Mouse (Mus musculus): Measurements from ENCODE around the gene Dram2. TPM values are rescaled to one million over a fixed set of nuclear protein-coding genes. Genes with fewer than 3 reads are reported as not detected.

Gene Dram2
- polyA plus RNA-seq (2014; fragmentation: Nextera tagmentation; extraction: Ambion mirVana) = 52.2 and 55.0 TPM in 2 replicates

- no peaks in the 10 kb centered on the region for H3K9me3 ChIP-seq (ENCODE audit: control insufficient read depth, low read length)
- peak within 1 kb of the TSS; percentile 81 for H3K9ac ChIP-seq (ENCODE audit: low read length)
- peak within 1 kb of the TSS; percentile 55 for H3K4me2 ChIP-seq
- H3K4me3 ChIP-seq (ENCODE audit: low read depth, low read length) = peak within 1 kb of the TSS; percentile 62
- ATAC-seq (ENCODE audit: low FRiP score) (peak; percentile 97), DNase-seq (ENCODE audit: low spot score, missing footprints) (peak; percentile 99)
- WGBS = under 1% methylated on average over 61 of the region's 63 CpGs
- peaks cover 5% of the 10 kb centered on the region; the same call in 1 of the 2 replicates for H3K4me1 ChIP-seq (ENCODE audit: control insufficient read depth, insufficient read depth, low read length)
- H3K36me3 ChIP-seq (ENCODE audit: control insufficient read depth, insufficient read depth, low read length) = no peaks in the 10 kb centered on the region
- peak within 1 kb of the TSS; percentile 62 for H3K27ac ChIP-seq (ENCODE audit: low read depth, low read length)
- H3K27me3 ChIP-seq (ENCODE audit: control insufficient read depth, insufficient read depth, low read length) = no peaks in the 10 kb centered on the region
These were observed at the start of gene Dram2, which contains the start of gene Cept1 for GRCm38 (mm10) chr3:106547171-106547923. Dram2 (plus strand) TSS chr3:106547798. Cept1 (minus strand) TSS chr3:106547802.

DNA sequence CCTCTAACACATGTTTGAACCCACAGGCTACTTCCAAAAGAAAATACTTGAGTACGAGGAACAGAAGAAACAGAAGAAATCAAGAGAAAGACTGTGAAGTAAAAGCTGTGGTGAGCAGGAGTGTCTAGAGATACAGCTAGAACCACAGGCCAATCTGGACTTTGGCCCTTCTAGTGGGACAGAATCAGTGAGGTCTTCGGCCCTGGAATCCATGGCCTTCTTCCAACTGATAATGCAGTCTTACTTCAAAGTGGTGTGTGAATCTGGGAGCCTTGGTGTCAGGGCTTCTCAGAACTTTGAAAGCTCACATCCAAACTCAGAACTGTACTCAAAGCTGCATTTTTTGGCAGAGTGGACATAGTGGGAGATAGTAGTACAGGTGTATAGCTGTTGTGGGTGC is 47.1 kb upstream of the Dram2 start:
- no peaks in the 10 kb centered on the region for H3K36me3 ChIP-seq (ENCODE audit: control insufficient read depth, insufficient read depth, low read length)
- H3K4me1 ChIP-seq (ENCODE audit: control insufficient read depth, insufficient read depth, low read length) = no peaks in the 10 kb centered on the region
- no peak overlapping the region for H3K27ac ChIP-seq (ENCODE audit: low read depth, low read length)
- DNase-seq (ENCODE audit: low spot score, missing footprints) (no peak), ATAC-seq (ENCODE audit: low FRiP score) (no peak)
- H3K27me3 ChIP-seq (ENCODE audit: control insufficient read depth, insufficient read depth, low read length) = no peaks in the 10 kb centered on the region
- H3K4me2 ChIP-seq = no peak overlapping the region
- no peaks in the 10 kb centered on the region for H3K9me3 ChIP-seq (ENCODE audit: control insufficient read depth, low read length)
- 89% methylated on average over 2 of the region's 2 CpGs for WGBS
- H3K4me3 ChIP-seq (ENCODE audit: low read depth, low read length) = no peak overlapping the region
- H3K9ac ChIP-seq (ENCODE audit: low read length) = no peak overlapping the region

GRCm38 (mm10) chr3:106502892-106503291 is 44.7 kb upstream of the Dram2 start:
- Histone ChIP-seq H3K9me3 (ENCODE audit: control insufficient read depth, low read length) (no peaks in the 10 kb centered on the region), H3K27me3 (ENCODE audit: control insufficient read depth, insufficient read depth, low read length) (no peaks in the 10 kb centered on the region), H3K27ac (ENCODE audit: low read depth, low read length) (no peak overlapping the region), H3K9ac (ENCODE audit: low read length) (no peak overlapping the region), H3K4me1 (ENCODE audit: control insufficient read depth, insufficient read depth, low read length) (no peaks in the 10 kb centered on the region), H3K36me3 (ENCODE audit: control insufficient read depth, insufficient read depth, low read length) (no peaks in the 10 kb centered on the region), H3K4me2 (no peak overlapping the region), H3K4me3 (ENCODE audit: low read depth, low read length) (no peak overlapping the region)
- ATAC-seq (ENCODE audit: low FRiP score) (no peak), DNase-seq (ENCODE audit: low spot score, missing footprints) (no peak)
- WGBS = 91% methylated on average over 2 of the region's 2 CpGs

GRCm38 (mm10) chr3:106510669-106511068 is 36.9 kb upstream of the Dram2 start:
- Histone ChIP-seq H3K4me2 (no peak overlapping the region), H3K27ac (ENCODE audit: low read depth, low read length) (no peak overlapping the region), H3K4me1 (ENCODE audit: control insufficient read depth, insufficient read depth, low read length) (no peaks in the 10 kb centered on the region), H3K4me3 (ENCODE audit: low read depth, low read length) (no peak overlapping the region), H3K36me3 (ENCODE audit: control insufficient read depth, insufficient read depth, low read length) (no peaks in the 10 kb centered on the region), H3K9ac (ENCODE audit: low read length) (no peak overlapping the region), H3K27me3 (ENCODE audit: control insufficient read depth, insufficient read depth, low read length) (no peaks in the 10 kb centered on the region), H3K9me3 (ENCODE audit: control insufficient read depth, low read length) (no peaks in the 10 kb centered on the region)
- DNase-seq (ENCODE audit: low spot score, missing footprints) (no peak), ATAC-seq (ENCODE audit: low FRiP score) (no peak)
- 87% methylated on average over 1 of the region's 1 CpGs for WGBS

DNA sequence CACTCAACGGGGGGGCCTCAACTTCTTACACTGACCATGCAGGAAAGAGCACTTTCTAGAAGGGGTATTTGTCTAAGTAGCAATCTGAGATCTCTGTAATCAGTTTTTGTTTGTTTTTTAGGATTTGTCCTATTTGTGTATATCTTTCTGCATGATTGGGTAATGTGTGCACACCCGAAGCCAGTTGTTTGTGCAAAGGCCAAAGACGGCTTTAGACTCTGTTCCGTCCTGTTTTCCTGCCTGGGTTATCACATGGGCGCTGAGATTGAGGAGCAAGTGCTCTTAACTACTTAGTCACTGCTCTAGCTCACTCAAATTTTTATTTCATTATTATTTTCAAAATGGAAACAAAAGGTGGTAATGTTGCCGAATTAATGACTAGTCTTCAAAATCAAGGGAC is 32.6 kb upstream of the Dram2 start:
- DNase-seq (ENCODE audit: low spot score, missing footprints) (no peak), ATAC-seq (ENCODE audit: low FRiP score) (no peak)
- no peaks in the 10 kb centered on the region for H3K9me3 ChIP-seq (ENCODE audit: control insufficient read depth, low read length)
- H3K9ac ChIP-seq (ENCODE audit: low read length) = no peak overlapping the region
- H3K27me3 ChIP-seq (ENCODE audit: control insufficient read depth, insufficient read depth, low read length) = no peaks in the 10 kb centered on the region
- no peaks in the 10 kb centered on the region for H3K36me3 ChIP-seq (ENCODE audit: control insufficient read depth, insufficient read depth, low read length)
- H3K27ac ChIP-seq (ENCODE audit: low read depth, low read length) = no peak overlapping the region
- H3K4me1 ChIP-seq (ENCODE audit: control insufficient read depth, insufficient read depth, low read length) = no peaks in the 10 kb centered on the region
- no peak overlapping the region for H3K4me2 ChIP-seq
- WGBS = 89% methylated on average over 6 of the region's 6 CpGs
- H3K4me3 ChIP-seq (ENCODE audit: low read depth, low read length) = no peak overlapping the region

- ATAC-seq (ENCODE audit: low FRiP score) (no peak), DNase-seq (ENCODE audit: low spot score, missing footprints) (no peak)
- no peaks in the 10 kb centered on the region for H3K27me3 ChIP-seq (ENCODE audit: control insufficient read depth, insufficient read depth, low read length)
- no peaks in the 10 kb centered on the region for H3K9me3 ChIP-seq (ENCODE audit: control insufficient read depth, low read length)
- 97% methylated on average over 1 of the region's 1 CpGs for WGBS
- H3K27ac ChIP-seq (ENCODE audit: low read depth, low read length) = no peak overlapping the region
- no peak overlapping the region for H3K9ac ChIP-seq (ENCODE audit: low read length)
- no peak overlapping the region for H3K4me2 ChIP-seq
- no peak overlapping the region for H3K4me3 ChIP-seq (ENCODE audit: low read depth, low read length)
- H3K4me1 ChIP-seq (ENCODE audit: control insufficient read depth, insufficient read depth, low read length) = no peaks in the 10 kb centered on the region
- H3K36me3 ChIP-seq (ENCODE audit: control insufficient read depth, insufficient read depth, low read length) = no peaks in the 10 kb centered on the region
These were observed 24.9 kb upstream of the Dram2 start for GRCm38 (mm10) chr3:106522730-106523129.

- Histone ChIP-seq H3K27ac (ENCODE audit: low read depth, low read length) (no peak overlapping the region), H3K4me2 (no peak overlapping the region), H3K9me3 (ENCODE audit: control insufficient read depth, low read length) (no peaks in the 10 kb centered on the region), H3K36me3 (ENCODE audit: control insufficient read depth, insufficient read depth, low read length) (no peaks in the 10 kb centered on the region), H3K4me3 (ENCODE audit: low read depth, low read length) (no peak overlapping the region), H3K4me1 (ENCODE audit: control insufficient read depth, insufficient read depth, low read length) (no peaks in the 10 kb centered on the region), H3K9ac (ENCODE audit: low read length) (no peak overlapping the region), H3K27me3 (ENCODE audit: control insufficient read depth, insufficient read depth, low read length) (no peaks in the 10 kb centered on the region)
- ATAC-seq (ENCODE audit: low FRiP score) = no peak
- no peak for DNase-seq (ENCODE audit: low spot score, missing footprints)
- 96% methylated on average over 2 of the region's 2 CpGs for whole genome bisulfite sequencing
These were observed 21.2 kb upstream of the Dram2 start for GRCm38 (mm10) chr3:106526411-106526810.

GRCm38 (mm10) chr3:106528032-106528431 is 19.6 kb upstream of the Dram2 start:
- no peaks in the 10 kb centered on the region for H3K9me3 ChIP-seq (ENCODE audit: control insufficient read depth, low read length)
- no peaks in the 10 kb centered on the region for H3K4me1 ChIP-seq (ENCODE audit: control insufficient read depth, insufficient read depth, low read length)
- no peak overlapping the region for H3K4me3 ChIP-seq (ENCODE audit: low read depth, low read length)
- ATAC-seq (ENCODE audit: low FRiP score) (no peak), DNase-seq (ENCODE audit: low spot score, missing footprints) (no peak)
- WGBS = 95% methylated on average over 2 of the region's 2 CpGs
- no peak overlapping the region for H3K4me2 ChIP-seq
- H3K27me3 ChIP-seq (ENCODE audit: control insufficient read depth, insufficient read depth, low read length) = no peaks in the 10 kb centered on the region
- H3K27ac ChIP-seq (ENCODE audit: low read depth, low read length) = no peak overlapping the region
- H3K9ac ChIP-seq (ENCODE audit: low read length) = no peak overlapping the region
- H3K36me3 ChIP-seq (ENCODE audit: control insufficient read depth, insufficient read depth, low read length) = no peaks in the 10 kb centered on the region

DNA sequence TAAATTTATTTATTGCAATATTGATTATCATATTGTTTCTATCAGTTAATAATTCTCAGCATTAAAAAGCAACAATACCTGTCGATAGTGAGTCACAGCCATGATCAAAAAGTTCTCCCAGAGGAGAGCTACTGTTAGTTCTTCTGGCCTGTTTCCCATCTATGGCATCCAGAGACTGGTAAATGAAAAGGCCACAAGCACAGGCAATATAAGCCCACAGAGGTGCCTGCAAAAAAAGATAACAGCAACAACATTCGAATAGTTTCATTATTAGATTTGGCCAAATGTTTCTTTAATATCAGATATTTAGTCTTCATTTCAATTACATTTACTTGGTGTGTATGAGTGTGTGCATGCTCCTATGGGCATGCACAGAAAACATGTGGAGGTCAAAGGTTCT is 14.3 kb upstream of the Dram2 start:
- no peak overlapping the region for H3K4me2 ChIP-seq
- H3K4me3 ChIP-seq (ENCODE audit: low read depth, low read length) = no peak overlapping the region
- no peaks in the 10 kb centered on the region for H3K9me3 ChIP-seq (ENCODE audit: control insufficient read depth, low read length)
- 91% methylated on average over 2 of the region's 2 CpGs for WGBS
- no peaks in the 10 kb centered on the region for H3K36me3 ChIP-seq (ENCODE audit: control insufficient read depth, insufficient read depth, low read length)
- ATAC-seq (ENCODE audit: low FRiP score) = no peak
- H3K9ac ChIP-seq (ENCODE audit: low read length) = no peak overlapping the region
- H3K27ac ChIP-seq (ENCODE audit: low read depth, low read length) = no peak overlapping the region
- DNase-seq (ENCODE audit: low spot score, missing footprints) = no peak
- no peaks in the 10 kb centered on the region for H3K4me1 ChIP-seq (ENCODE audit: control insufficient read depth, insufficient read depth, low read length)
- H3K27me3 ChIP-seq (ENCODE audit: control insufficient read depth, insufficient read depth, low read length) = no peaks in the 10 kb centered on the region

All from midbrain, embryonic 11.5 days (tissue).